Mouse (Mus musculus): ENCODE data around the gene Ndufb7. TPM values are rescaled to one million over a fixed set of nuclear protein-coding genes. Genes with fewer than 3 reads are reported as not detected.

Gene Ndufb7
- polyA plus RNA-seq, 1 experiment from 2014 or later = 348 TPM

DNA sequence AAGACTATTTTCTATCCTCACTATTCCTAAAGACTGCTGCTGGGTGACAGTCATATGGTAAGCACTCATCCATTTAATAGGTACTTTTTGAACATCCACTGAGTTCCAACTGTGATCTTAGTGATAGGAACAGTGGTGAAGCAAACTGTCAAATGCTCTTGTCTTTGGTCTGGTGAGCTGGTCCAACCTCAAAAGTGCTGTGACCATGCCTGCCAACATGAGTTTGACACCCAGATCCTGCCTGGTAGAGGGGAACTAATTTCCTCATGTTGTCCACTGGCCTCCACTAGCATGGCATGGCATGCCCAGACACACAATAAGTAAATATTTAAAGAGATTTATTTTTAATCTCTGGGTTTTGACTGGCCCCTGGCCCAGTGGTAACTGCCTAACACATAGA is 50.2 kb downstream of the Ndufb7 start:
- Histone ChIP-seq H3K4me3 (no peak overlapping the region), H3K4me1 (0 out of 2 replicates have a peak, but pooled peaks cover 2% of the 10 kb centered on the region), H3K9ac (no peak overlapping the region), H3K27me3 (replicated peaks) (no peaks in the 10 kb centered on the region), H3K27ac (no peak overlapping the region), H3K9me3 (no peaks in the 10 kb centered on the region), H3K36me3 (replicated peaks) (peaks cover 17% of the 10 kb centered on the region), H3K4me2 (no peak overlapping the region)
- ATAC-seq (replicated peaks) = no peak

DNA sequence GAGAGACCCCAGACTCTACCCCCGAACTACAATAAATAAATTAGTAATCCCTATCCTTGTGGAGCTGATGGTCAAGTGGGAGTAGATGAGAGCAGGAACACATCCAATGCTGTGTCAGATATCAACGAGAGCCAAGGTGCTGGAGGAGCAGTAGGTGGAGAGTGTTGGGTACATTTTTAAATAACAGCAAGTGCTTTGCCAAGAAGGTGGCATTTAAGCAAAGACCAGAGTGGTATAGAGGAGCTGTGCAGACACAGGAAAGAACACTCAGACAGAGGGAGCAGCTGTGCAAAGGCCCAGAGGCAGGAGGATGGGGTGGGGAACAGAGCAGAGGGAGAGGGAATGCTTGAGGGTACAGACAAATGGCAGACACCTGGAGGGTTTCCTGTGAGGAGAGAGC is 50.6 kb downstream of the Ndufb7 start:
- Histone ChIP-seq H3K4me1 (0 out of 2 replicates have a peak, but pooled peaks cover 2% of the 10 kb centered on the region), H3K27me3 (replicated peaks) (no peaks in the 10 kb centered on the region), H3K4me3 (no peak overlapping the region), H3K36me3 (replicated peaks) (peaks cover 12% of the 10 kb centered on the region), H3K9me3 (no peaks in the 10 kb centered on the region), H3K4me2 (no peak overlapping the region), H3K27ac (no peak overlapping the region), H3K9ac (no peak overlapping the region)
- WGBS = 95% methylated on average over 2 of the region's 2 CpGs
- ATAC-seq (replicated peaks) = no peak

DNA sequence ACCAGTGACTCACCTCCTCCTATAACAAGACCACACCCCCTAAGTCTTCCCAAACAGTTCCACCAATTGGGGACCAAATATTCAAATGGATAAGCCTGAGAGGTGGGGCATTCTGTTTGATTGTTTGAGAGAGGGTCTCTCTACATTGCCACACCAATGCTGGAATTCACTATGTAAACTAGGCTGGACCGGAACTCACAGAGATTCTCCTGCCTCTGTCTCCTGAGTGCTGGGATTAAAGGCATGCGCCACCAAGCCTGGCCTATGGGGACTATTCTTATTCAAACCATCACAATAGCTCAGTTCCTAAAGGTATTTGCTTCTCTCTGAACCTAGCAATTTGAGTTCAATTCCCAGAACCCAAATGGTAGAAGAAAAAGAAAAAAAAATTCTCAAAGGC is 52.1 kb downstream of the Ndufb7 start:
- no peak overlapping the region for H3K27ac ChIP-seq
- no peaks in the 10 kb centered on the region for H3K36me3 ChIP-seq (replicated peaks)
- H3K9ac ChIP-seq = no peak overlapping the region
- H3K4me3 ChIP-seq = no peak overlapping the region
- H3K27me3 ChIP-seq (replicated peaks) = no peaks in the 10 kb centered on the region
- ATAC-seq (replicated peaks) = no peak
- WGBS = 97% methylated on average over 2 of the region's 2 CpGs
- H3K4me2 ChIP-seq = no peak overlapping the region
- H3K9me3 ChIP-seq = no peaks in the 10 kb centered on the region
- 0 out of 2 replicates have a peak, but pooled peaks cover 7% of the 10 kb centered on the region for H3K4me1 ChIP-seq

DNA sequence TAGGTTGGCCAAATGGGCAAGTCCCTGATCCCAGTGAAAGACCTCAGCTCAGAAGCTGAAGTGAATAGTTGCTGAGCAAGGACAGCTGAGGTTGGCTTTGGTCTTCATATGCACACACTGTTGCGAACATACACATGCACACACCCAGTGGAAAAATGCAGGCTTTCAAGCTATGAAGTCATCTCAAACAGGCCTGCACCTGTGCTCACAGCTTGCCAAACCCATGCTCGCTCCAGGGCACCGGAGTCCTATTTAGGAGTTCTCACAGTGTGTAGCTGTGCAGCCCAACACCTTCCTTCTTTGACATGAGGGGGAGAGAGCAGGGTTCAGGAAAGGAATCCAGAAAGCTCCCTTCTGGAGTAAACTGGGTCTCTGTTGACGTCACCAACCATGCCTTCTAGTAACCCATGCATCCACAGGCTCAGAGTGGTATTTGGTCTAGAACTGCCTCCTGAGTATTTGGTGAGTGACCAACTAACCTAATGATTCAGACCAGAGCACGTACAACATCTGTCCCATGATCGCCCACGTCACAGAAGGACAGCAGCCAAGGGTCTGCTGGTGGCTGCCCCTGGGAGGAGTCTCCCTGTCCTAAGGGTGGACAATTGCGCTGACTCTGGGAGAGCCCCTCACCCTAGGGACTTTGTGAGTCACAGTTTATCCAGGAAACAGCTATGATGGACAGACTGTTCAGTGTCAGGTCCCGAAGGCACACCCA is 53.3 kb downstream of the Ndufb7 start:
- Histone ChIP-seq H3K9me3 (no peaks in the 10 kb centered on the region), H3K36me3 (replicated peaks) (no peaks in the 10 kb centered on the region), H3K4me3 (no peak overlapping the region), H3K4me1 (0 out of 2 replicates have a peak, but pooled peaks cover 7% of the 10 kb centered on the region), H3K4me2 (no peak overlapping the region), H3K27me3 (replicated peaks) (no peaks in the 10 kb centered on the region), H3K9ac (no peak overlapping the region), H3K27ac (no peak overlapping the region)
- 91% methylated on average over 9 of the region's 9 CpGs for WGBS
- ATAC-seq (replicated peaks) = no peak

Other genes with a start within 250 kb of the Ndufb7 start
- gene Elmod2, start 234.2 kb upstream of the Ndufb7 start, polyA plus RNA-seq (2015; fragmentation: Nextera tagmentation; extraction: Ambion mirVana) = 26.4 and 31.0 TPM in 2 replicates
- not detected in 2 replicates for gene Mgat4d, start 218.2 kb upstream of the Ndufb7 start, polyA plus RNA-seq (2015; fragmentation: Nextera tagmentation; extraction: Ambion mirVana)
- 10.0 and 10.4 TPM in 2 replicates for gene Clgn, start 176.8 kb upstream of the Ndufb7 start, polyA plus RNA-seq (2015; fragmentation: Nextera tagmentation; extraction: Ambion mirVana)
- gene Scoc, start 108.3 kb upstream of the Ndufb7 start, polyA plus RNA-seq (2015; fragmentation: Nextera tagmentation; extraction: Ambion mirVana) = 260 and 268 TPM in 2 replicates
- not detected in 2 replicates for gene Olfr370, start 30.9 kb upstream of the Ndufb7 start, polyA plus RNA-seq (2015; fragmentation: Nextera tagmentation; extraction: Ambion mirVana)
- 1,118 and 1,124 TPM in 2 replicates for gene Tecr, start 41.3 kb downstream of the Ndufb7 start, polyA plus RNA-seq (2015; fragmentation: Nextera tagmentation; extraction: Ambion mirVana)
- 65.2 and 65.5 TPM in 2 replicates for gene Dnajb1, start 41.5 kb downstream of the Ndufb7 start, polyA plus RNA-seq (2015; fragmentation: Nextera tagmentation; extraction: Ambion mirVana)
- gene Gipc1, start 86.0 kb downstream of the Ndufb7 start, polyA plus RNA-seq (2015; fragmentation: Nextera tagmentation; extraction: Ambion mirVana) = 128 and 132 TPM in 2 replicates
- gene Ptger1, start 100.0 kb downstream of the Ndufb7 start, polyA plus RNA-seq (2015; fragmentation: Nextera tagmentation; extraction: Ambion mirVana) = 0.92 and 1.7 TPM in 2 replicates
- gene Pkn1, start 132.5 kb downstream of the Ndufb7 start, polyA plus RNA-seq (2015; fragmentation: Nextera tagmentation; extraction: Ambion mirVana) = 31.7 and 31.9 TPM in 2 replicates
- gene Ddx39, start 148.5 kb downstream of the Ndufb7 start, polyA plus RNA-seq (2015; fragmentation: Nextera tagmentation; extraction: Ambion mirVana) = 107 and 113 TPM in 2 replicates
- gene Adgre5, start 174.7 kb downstream of the Ndufb7 start, polyA plus RNA-seq (2015; fragmentation: Nextera tagmentation; extraction: Ambion mirVana) = 10.4 and 12.3 TPM in 2 replicates